Mouse (Mus musculus): ENCODE results near the gene 2210011C24Rik.

DNA sequence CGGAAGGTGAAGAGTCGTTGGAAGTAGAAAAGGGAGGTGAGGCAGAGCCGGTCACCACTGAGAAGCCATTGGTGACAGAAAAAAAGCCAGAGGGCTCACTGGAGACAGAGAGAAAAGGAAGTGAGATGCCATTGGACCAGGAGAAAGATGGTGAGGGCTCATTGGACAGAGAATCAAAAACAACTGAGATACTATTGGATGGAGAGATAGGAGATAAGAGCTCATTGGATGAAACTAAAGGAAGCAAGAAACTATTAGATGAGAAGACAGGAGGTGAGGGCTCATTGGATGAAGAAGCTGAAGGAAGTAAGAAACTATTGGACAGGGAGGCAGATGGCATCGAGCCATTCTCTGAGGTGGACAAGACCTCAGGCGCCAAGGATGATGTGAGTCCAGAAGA, 17.3 kb upstream of the 2210011C24Rik start:
- TF ChIP-seq CTCF (IDR thresholded peaks at IDR 0.05) (no peak), EP300 (IDR thresholded peaks at IDR 0.05) (no peak)

Measured in lung, postnatal 0 days (tissue).